Mouse (Mus musculus) macrophage (primary cell): ENCODE measurements around the gene Plac9a. TPM values are rescaled to one million over a fixed set of nuclear protein-coding genes. Genes with fewer than 3 reads are reported as not detected.
A peak's percentile ranks its signal among the peaks of the same experiment; 100 is the strongest.

Experiments used
- H3K27ac ChIP-seq: fragments of 350-480 bp; formaldehyde crosslinking; 2 replicates; pipeline ENCODE4 v1.9.0; 2021
- H3K36me3 ChIP-seq: fragments of 350-480 bp; formaldehyde crosslinking; 2 replicates; pipeline ENCODE4 v1.9.0; 2021; ENCODE audit errors: inconsistent target
- H3K4me3 ChIP-seq: fragments of 350-480 bp; formaldehyde crosslinking; 2 replicates; pipeline ENCODE4 v1.9.0; 2021; ENCODE audit errors: inconsistent target
- H3K79me2 ChIP-seq: fragments of 350-480 bp; formaldehyde crosslinking; 2 replicates; pipeline ENCODE4 v1.9.0; 2021; ENCODE audit errors: inconsistent target
- WGBS: methylation state at CpG from one replicate; pipeline ENCODE4 v1.1.7; 2026; ENCODE audit warnings: inconsistent platforms; ENCODE audit not compliant: missing documents; 5-methylcytosine and 5-hydroxymethylcytosine counted together
- polyA plus RNA-seq: library from polyadenylated mRNA; stranded (reverse); fragments of 250-400 nt; gene quantifications from 3 replicates; pipeline ENCODE4 v1.2.4, GENCODE M21; 2018; ENCODE audit warnings: inconsistent platforms

Gene Plac9a
- polyA plus RNA-seq, 1 experiment from 2014 or later, result not detected

DNA sequence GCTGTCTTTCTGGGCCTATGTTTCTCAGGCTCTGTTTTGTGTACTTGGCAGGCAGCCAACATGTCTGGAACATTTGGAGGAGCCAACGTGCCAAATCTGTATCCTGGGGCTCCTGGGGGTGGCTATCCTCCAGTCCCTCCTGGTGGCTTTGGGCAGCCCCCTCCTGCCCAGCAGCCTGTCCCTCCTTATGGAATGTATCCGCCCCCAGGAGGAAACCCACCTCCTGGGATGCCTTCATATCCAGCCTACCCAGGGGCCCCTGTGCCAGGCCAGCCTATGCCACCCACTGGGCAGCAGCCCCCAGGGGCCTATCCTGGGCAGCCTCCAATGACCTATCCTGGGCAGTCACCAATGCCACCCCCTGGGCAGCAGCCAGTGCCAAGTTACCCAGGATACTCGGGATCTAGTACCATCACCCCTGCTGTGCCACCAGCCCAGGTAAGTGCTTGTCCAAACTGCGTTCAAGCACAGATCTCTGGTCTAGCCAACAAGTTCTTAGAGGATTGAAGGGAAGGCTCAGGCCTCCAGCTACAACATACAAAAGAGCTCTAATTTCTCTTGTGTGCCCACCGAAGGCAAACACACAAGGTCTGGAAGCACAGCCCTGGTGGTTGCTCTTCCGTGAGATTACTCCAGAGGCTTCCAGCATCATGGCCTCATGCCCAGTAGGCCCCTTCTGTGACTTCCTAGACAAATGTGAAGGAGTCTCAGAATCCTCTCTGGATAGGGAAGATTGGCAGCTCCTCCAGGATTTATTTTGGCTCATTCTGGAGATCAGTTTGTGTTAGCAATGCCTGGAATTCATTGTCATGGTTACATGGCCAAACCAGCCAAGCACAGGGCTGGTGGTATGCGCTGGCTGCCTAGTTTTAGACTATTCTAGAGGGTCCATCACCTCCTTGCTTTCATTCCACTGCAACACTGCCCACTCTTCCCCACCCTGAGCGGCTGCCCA lies 30.2 kb downstream of the Plac9a start:
- H3K27ac ChIP-seq, result no peak overlapping the region
- WGBS, result 96% methylated on average over 8 of the region's 8 CpGs

DNA sequence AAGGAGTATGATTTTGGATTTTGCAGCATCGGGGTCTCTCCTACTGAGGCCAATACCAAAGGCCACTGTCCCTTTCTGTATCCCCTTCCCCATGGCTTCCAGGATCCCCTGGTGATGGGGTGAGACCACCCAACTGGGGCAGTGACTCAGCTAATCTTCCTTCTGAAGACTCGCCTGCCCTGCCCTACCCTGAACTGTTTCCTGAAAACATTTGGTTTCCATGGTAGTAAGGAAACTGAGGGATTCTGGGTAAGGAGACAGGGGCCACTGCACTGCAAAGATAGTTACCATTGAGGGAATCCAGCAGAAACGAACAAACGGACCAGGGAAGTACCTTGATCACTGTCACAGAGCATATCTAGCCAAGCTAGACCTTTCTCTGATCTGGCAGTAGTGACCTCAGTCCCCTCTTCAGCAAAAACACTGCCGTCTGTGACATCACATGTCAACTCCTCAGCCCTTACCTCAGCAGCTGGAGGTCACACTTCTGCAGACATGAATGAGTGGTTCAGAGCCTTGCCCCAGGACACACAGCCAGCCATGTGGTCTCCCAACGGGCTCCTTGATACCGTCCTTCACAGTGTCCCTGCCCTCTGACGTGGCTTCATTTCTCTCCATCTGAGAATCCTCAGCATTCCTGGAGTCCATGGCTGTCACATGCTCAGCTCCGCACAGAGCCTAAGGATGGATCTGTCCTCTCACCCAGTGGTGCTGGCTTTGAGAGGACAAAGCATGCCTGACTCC lies 33.6 kb downstream of the Plac9a start:
- Histone ChIP-seq H3K36me3 (peaks cover 21% of the 10 kb centered on the region), H3K79me2 (peaks cover 43% of the 10 kb centered on the region; the same call in 1 of the 2 replicates), H3K27ac (no peak overlapping the region), H3K4me3 (no peak overlapping the region)
- WGBS, result 78% methylated on average over 9 of the region's 9 CpGs

More for the DNA sequence above, 30.2 kb downstream of the Plac9a start:
- H3K79me2 ChIP-seq, result peaks cover 8% of the 10 kb centered on the region; the same call in 1 of the 2 replicates
- H3K4me3 ChIP-seq, result no peak overlapping the region
- peaks cover 22% of the 10 kb centered on the region for H3K36me3 ChIP-seq

DNA sequence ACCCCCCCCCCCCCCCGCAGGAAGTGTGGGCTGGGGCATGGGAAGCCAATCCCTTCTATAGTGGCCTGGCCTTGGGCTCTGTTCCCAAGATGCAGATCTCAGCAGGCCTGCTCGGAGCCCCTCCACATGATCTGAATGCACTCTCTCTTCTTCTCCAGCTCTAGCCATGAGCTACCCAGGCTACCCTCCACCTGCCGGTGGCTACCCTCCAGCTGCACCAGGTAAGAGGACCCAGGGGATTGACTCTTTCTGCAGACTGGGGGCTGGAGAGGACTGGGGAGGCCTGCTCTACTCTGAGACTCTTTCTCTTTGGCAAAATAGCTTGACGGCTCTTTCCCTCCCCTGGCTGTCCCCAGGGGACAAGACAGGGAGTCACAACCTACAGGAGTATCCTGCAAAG lies 34.2 kb downstream of the Plac9a start:
- 74% methylated on average over 4 of the region's 4 CpGs for WGBS
- Histone ChIP-seq H3K27ac (no peak overlapping the region), H3K36me3 (peaks cover 15% of the 10 kb centered on the region), H3K4me3 (no peak overlapping the region), H3K79me2 (peaks cover 49% of the 10 kb centered on the region; the same call in 1 of the 2 replicates)

DNA sequence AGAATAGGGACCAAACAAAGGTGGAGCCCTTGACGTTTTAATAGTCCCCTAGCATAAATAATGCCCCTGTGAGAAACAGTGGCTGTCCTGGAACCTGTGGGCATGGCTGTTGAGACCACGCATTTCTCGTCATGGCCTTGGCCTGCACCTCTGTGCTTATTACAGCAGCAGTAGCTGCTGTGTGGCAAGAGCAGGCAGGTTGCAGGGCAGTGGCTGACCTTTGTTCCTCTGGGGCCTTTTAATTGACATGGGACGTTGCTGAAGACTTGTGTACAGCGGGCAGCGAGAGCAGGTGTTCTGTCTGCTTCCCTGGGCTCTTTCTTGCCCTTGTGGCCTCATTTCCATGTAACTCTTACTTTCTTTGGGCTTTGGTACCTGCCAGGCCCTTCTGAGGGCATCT lies 35.1 kb downstream of the Plac9a start:
- Histone ChIP-seq H3K79me2 (peaks cover 58% of the 10 kb centered on the region; the same call in 1 of the 2 replicates), H3K4me3 (no peak overlapping the region), H3K27ac (no peak overlapping the region), H3K36me3 (peaks cover 6% of the 10 kb centered on the region; the same call in 1 of the 2 replicates)
- WGBS, result 86% methylated on average over 6 of the region's 6 CpGs

DNA sequence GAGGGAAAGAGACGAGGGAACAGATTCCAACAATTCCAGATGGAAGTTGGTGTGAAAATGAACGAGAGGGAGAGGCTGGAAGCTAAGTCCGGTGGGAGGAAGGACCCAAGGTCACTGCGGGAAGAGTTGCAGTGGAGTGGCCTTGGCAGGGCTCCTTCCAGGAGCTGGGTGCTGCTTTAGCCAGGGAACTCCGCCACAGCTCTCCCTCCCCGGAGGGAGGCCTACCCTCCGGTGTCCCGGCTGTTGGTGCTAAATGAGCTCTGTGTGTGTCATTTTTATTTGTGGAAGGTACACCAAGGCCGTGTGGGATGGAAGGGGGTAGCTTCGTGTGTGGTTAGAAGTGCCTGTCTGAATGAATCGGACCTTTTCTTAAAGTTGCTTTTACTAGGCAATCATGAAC lies 36.1 kb downstream of the Plac9a start:
- H3K27ac ChIP-seq, result no peak overlapping the region
- H3K79me2 ChIP-seq, result peaks cover 65% of the 10 kb centered on the region; the same call in 1 of the 2 replicates
- H3K36me3 ChIP-seq, result 0 out of 2 replicates have a peak, but pooled peaks cover 5% of the 10 kb centered on the region
- WGBS, result 92% methylated on average over 10 of the region's 11 CpGs
- no peak overlapping the region for H3K4me3 ChIP-seq

DNA sequence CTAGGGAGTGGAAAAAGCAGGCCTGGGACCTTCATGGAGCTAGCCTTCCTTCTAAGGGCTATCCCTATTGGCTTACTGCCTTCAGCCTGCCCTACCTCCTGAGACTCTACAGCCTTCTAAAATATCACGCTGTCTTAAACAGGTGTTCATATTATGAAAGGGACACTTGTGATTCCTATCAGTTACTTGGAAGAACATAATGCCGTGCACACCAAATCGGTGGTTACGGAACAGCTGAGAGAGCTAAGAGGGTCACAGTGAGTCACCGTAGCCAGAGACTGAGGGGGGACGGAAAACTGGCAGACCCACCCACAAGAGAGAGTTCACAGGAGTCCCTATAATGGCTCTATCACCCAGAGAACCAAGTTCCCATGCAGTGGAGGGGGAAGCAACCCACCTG lies 36.5 kb downstream of the Plac9a start:
- H3K4me3 ChIP-seq, result no peak overlapping the region
- no peak overlapping the region for H3K27ac ChIP-seq
- 0 out of 2 replicates have a peak, but pooled peaks cover 5% of the 10 kb centered on the region for H3K36me3 ChIP-seq
- H3K79me2 ChIP-seq, result peaks cover 65% of the 10 kb centered on the region; the same call in 1 of the 2 replicates
- 98% methylated on average over 6 of the region's 6 CpGs for WGBS

DNA sequence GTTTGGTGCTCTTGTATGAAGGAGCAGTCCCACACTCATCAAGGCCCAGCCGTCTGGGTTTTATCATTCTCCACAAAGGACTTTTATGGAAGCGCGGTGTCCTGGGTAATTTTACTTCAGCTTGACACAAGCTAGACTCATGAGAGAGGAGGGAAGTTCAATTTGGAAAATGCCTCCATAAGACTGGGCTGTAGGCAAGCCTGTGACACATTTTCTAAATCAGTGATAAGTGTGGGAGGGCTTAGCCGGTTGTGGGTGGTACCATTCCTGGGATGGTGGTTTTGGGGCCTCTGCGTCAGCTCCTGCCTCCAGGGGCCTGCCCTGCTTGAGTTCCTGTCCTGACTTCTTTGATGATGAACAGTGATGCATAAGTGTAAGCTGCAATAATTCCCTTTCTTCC lies 37.6 kb downstream of the Plac9a start:
- H3K79me2 ChIP-seq, result peaks cover 73% of the 10 kb centered on the region; the same call in 1 of the 2 replicates
- 94% methylated on average over 5 of the region's 5 CpGs for WGBS
- H3K36me3 ChIP-seq, result no peaks in the 10 kb centered on the region
- no peak overlapping the region for H3K4me3 ChIP-seq
- no peak overlapping the region for H3K27ac ChIP-seq

DNA sequence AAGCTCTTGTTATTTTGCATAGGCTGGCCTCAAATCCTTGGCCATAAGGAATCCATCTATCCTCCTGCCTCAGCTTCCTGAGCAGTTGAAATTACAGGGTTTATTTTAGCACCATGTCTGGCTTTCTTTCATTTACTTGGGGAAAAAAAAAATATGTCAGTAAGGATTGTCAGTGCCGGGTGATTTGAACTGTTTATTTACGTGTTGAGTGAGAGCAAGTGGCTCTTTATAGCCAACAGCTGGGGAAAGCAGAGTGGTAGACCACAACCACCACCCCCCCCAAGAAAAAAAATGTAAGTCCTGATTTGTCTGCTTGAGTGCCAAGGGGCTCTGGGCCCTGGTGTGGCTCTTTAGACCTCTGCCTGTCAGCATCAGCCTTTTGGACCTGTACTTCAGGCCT lies 39.2 kb downstream of the Plac9a start:
- Histone ChIP-seq H3K79me2 (peaks cover 88% of the 10 kb centered on the region), H3K36me3 (no peaks in the 10 kb centered on the region), H3K27ac (no peak overlapping the region), H3K4me3 (no peak overlapping the region)
- WGBS, result 83% methylated on average over 2 of the region's 2 CpGs

DNA sequence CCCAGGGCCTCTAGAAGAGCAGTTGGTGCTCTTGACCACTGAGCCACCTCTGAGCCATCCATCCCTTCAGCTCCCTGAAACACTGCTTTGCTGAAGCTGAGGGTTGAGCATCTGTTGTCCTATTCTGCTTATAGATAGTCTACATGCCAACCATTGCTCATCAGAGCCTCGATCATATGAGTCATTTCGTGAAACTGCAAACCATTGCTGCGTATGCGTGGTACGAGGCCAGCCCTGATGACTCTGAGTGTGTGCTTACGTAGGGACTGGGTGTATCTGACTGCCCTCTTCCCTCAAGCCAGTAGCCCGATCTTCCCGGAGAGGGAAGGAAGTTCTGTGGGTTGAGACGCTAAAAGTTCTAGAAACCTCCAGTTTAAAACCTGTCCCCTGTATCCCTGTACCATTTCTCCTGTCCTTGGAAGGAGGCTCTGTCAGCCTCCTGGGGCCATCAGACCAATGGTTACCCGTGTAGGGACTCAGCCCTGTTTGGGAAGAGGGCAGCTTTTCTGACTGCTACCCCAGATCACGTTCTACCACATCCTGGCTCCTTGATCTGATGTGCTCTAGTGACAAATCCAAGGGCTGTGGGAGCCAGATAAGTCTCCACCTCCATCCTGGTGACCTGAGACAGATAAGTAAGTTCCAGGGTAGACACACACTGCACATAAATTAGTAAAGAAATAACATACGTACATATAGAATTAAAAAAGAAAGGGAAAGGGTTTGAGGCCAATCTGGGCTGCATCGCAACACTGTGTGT lies 40.9 kb downstream of the Plac9a start:
- WGBS, result 12% methylated on average over 12 of the region's 13 CpGs
- Histone ChIP-seq H3K27ac (peak overlapping the region; percentile 78), H3K4me3 (no peak overlapping the region), H3K79me2 (peaks cover 90% of the 10 kb centered on the region), H3K36me3 (no peaks in the 10 kb centered on the region)

DNA sequence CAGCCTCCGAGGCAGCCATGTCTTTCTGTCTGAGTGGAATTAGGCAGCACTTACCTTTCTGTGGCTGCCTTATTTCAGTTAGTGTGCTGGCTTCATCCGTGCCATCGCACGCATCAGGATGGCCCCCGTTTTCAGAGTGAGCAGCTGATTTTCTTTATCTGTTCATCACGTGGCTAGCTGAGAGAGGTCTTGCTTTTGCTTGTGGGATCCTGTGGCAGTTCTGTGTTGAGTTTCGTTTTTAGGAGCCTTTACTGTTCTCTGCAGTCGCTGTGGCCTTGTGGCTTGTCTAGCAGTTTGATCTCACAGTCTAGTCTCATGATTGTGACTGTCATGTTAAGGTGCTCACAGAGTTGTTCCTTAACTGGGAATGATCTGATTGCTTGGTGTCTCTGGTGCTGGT lies 45.0 kb downstream of the Plac9a start:
- peaks cover 90% of the 10 kb centered on the region for H3K79me2 ChIP-seq
- no peaks in the 10 kb centered on the region for H3K36me3 ChIP-seq
- H3K27ac ChIP-seq, result peak overlapping the region; percentile 19
- 36% methylated on average over 8 of the region's 8 CpGs for WGBS
- H3K4me3 ChIP-seq, result no peak overlapping the region

DNA sequence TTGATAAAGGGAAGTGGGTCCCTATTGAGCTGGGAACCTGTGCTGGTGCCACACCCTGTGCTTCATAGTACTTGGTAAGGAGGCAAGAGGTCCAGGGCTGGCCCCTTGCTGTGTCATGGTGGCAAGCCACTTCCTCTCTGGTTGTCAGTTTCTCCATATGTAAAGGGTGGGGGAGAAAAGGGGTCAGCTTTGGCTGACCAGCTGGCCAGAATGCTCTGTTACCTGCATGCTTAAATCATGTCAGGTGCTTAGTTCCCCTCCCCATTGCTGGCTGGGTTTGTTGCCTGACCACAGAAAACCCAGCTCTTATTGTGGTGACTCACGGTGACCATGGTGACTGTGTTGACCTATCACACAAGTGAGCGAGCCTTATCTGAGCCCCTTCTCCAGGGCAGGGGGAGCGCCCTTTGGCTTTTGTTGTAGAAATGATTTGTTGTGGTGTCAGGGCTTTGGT lies 45.7 kb downstream of the Plac9a start:
- Histone ChIP-seq H3K79me2 (peaks cover 90% of the 10 kb centered on the region), H3K36me3 (no peaks in the 10 kb centered on the region), H3K4me3 (no peak overlapping the region), H3K27ac (peak overlapping the region; percentile 19)
- WGBS, result 49% methylated on average over 3 of the region's 3 CpGs

DNA sequence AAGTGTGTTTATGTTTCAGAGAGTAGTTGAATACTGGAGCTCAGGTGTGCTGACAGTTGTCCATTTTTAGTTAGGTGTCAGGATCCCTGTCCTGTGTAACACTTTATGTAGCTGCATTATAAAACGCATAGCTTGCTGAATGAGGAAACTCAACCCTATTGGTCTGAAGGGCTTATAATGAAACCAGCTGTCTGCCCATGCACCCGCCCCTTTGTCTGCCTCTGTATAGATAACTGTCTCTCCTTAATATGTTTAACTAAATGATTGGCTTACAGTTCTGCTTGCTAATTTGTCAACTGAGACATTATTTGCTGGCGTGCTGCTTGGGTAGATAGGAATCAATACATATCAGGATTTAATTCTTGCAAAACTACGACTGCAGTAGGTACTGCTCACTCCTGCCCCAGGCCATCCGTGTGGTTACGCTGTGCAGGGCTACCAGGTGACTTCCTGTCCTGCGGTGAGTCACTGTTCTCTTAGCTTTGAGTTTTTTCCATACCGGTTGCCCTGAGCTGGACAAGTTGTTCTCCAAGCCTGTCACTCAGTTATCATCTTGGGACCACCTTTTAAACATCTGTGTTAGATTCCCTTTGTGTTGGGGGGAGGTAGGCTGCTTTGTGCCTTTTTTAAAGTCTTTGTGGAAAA lies 47.5 kb downstream of the Plac9a start:
- WGBS, result 39% methylated on average over 8 of the region's 8 CpGs
- H3K27ac ChIP-seq, result no peak overlapping the region
- no peaks in the 10 kb centered on the region for H3K36me3 ChIP-seq
- H3K79me2 ChIP-seq, result peaks cover 99% of the 10 kb centered on the region
- H3K4me3 ChIP-seq, result no peak overlapping the region

DNA sequence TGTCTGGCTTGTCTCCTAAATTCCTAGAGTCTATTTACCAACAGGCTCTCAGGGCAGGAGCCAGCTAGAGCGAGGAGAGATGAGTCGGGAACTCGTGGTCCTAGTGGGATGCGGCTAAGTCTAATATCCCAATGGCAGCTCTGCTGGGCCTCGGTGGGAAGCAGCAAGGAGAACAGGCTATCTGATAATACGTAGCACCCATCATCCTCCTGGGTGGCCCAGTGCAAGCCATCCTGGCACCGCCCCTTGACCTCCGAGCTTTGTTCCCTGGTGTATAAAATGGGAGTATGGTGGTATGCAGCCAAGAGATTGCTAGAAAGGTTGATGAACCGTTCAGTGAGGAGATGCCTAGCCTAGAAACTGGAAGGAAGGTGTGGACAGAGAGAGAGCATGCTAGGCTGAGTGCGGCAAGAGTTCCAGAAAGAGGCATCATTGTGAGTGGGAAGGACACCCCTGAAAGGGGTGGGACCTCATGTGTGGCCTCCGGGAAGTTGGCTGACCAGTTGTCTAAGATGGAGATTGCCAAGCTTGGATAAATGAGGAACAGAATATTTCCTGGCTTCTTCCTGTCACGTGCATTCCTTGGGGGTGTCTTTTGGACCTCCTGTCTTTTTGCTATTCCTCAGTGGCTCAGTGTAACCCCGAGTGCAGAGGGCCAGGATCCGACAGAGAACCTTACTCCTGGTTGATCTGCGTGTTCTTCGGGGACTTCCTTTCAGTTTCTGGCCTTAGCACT lies 49.0 kb downstream of the Plac9a start:
- H3K4me3 ChIP-seq, result no peak overlapping the region
- WGBS, result 76% methylated on average over 15 of the region's 16 CpGs
- peaks cover 99% of the 10 kb centered on the region for H3K79me2 ChIP-seq
- no peaks in the 10 kb centered on the region for H3K36me3 ChIP-seq
- peak overlapping the region; percentile 13; the same call in 1 of the 2 replicates for H3K27ac ChIP-seq
